Mouse (Mus musculus): ENCODE results near the gene H2-DMb2.

GRCm38 (mm10) chr17:34134451-34134850 is 8.7 kb upstream of the H2-DMb2 start:
- no peak for TF ChIP-seq CTCF (IDR thresholded peaks at IDR 0.05; ENCODE audit: borderline replicate concordance, insufficient read depth, low read depth, low read length)
- TF ChIP-seq POLR2A (IDR thresholded peaks at IDR 0.05; ENCODE audit: borderline replicate concordance, insufficient read depth, low read length) = no peak

All from cerebellum, adult 2 months (tissue).